Mouse (Mus musculus) CH12.LX (cell line): ENCODE results near the gene BC049715.

Experiments
- CTCF ChIP-seq, 2 experiments: IDR thresholded peaks in 1 of 2; conservative IDR thresholded peaks in 1 of 2; 2 replicates each; pipeline ENCODE4 v1.5.1; 2011 to 2012; ENCODE audit warnings: low read depth in 2 of 2, low read length in 2 of 2, improper control_type of control experiment in 1 of 2, inconsistent platforms in 1 of 2, mild to moderate bottlenecking in 1 of 2, moderate library complexity in 1 of 2
- E2F4 ChIP-seq: IDR thresholded peaks from 2 replicates; pipeline ENCODE4 v1.6.1; 2011; ENCODE audit warnings: low read depth, low read length, improper control_type of control experiment; ENCODE audit not compliant: insufficient replicate concordance
- EP300 ChIP-seq: IDR thresholded peaks from 2 replicates; pipeline ENCODE4 v1.6.1; 2011; ENCODE audit warnings: low read length, improper control_type of control experiment
- HCFC1 ChIP-seq: IDR thresholded peaks from 2 replicates; pipeline ENCODE4 v1.6.1; 2012; ENCODE audit warnings: low read depth, mild to moderate bottlenecking, inconsistent platforms, low read length, improper control_type of control experiment
- IRF4 ChIP-seq: IDR thresholded peaks from 2 replicates; pipeline ENCODE4 v1.6.1; 2014; ENCODE audit warnings: low read depth, mild to moderate bottlenecking, inconsistent platforms, low read length, improper control_type of control experiment
- JUND ChIP-seq: conservative IDR thresholded peaks from 2 replicates; pipeline ENCODE4 v1.6.1; 2011; ENCODE audit warnings: low read depth, low read length, improper control_type of control experiment
- POLR2A ChIP-seq: IDR thresholded peaks from 2 replicates; pipeline ENCODE4 v1.6.1; 2011; ENCODE audit warnings: low read depth, mild to moderate bottlenecking, improper control_type of control experiment, low read length
- RAD21 ChIP-seq: IDR thresholded peaks from 2 replicates; pipeline ENCODE4 v1.6.1; 2011; ENCODE audit warnings: low read depth, mild to moderate bottlenecking, low read length, improper control_type of control experiment, moderate library complexity
- RCOR1 ChIP-seq: conservative IDR thresholded peaks from 2 replicates; pipeline ENCODE4 v1.6.1; 2012; ENCODE audit warnings: low read depth, mild to moderate bottlenecking, inconsistent platforms, low read length, improper control_type of control experiment
- SMC3 ChIP-seq: IDR thresholded peaks from 2 replicates; pipeline ENCODE4 v1.6.1; 2011; ENCODE audit warnings: low read depth, low read length, improper control_type of control experiment
- TBP ChIP-seq: conservative IDR thresholded peaks from 2 replicates; pipeline ENCODE4 v1.6.1; 2011; ENCODE audit warnings: low read depth, low read length, improper control_type of control experiment
- USF1 ChIP-seq: IDR thresholded peaks from 2 replicates; pipeline ENCODE4 v1.6.1; 2014; ENCODE audit warnings: low read depth, mild to moderate bottlenecking, inconsistent platforms, low read length, improper control_type of control experiment
- ZMIZ1 ChIP-seq: IDR thresholded peaks from 2 replicates; pipeline ENCODE4 v1.6.1; 2012; ENCODE audit warnings: low read depth, mild to moderate bottlenecking, inconsistent platforms, low read length, improper control_type of control experiment

DNA sequence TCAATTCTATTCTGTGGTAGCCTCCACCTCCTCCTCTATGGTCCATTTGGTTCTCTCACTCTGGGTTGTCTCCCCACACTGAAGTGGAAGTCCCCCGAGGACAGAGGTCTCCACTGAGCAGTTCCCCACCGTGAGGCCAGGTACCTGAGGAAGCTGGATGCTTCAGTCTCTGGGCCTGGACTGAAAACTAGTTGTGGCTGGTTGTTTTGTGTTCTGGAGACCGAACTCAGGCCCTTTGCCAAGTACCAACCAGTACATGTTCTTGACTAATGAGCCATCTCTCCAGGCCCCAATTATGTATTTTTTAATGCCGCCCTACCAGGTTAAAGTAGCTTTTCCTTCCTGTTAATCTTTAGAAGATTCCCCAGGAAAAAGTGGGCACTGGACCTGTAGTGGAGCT, 24.9 kb downstream of the BC049715 start:
- TF ChIP-seq CTCF (conservative IDR thresholded peaks at IDR 0.05 in 1 of 2, IDR thresholded peaks at IDR 0.05 in 1 of 2; ENCODE audit: low read depth in 2 of 2, low read length in 2 of 2) (no peak), EP300 (no peak), SMC3 (no peak), RCOR1 (no peak), TBP (no peak), USF1 (no peak), RAD21 (no peak), IRF4 (no peak), ZMIZ1 (no peak), E2F4 (no peak), POLR2A (no peak), JUND (no peak), HCFC1 (no peak)
